Mouse (Mus musculus) colon, adult 2 months (tissue): ENCODE measurements around the gene Tmem178. TPM values are rescaled to one million over a fixed set of nuclear protein-coding genes. Genes with fewer than 3 reads are reported as not detected.

Experiments
- polyA plus RNA-seq: library from polyadenylated mRNA; depleted of rRNA; stranded (reverse); fragments of >200 nt; gene quantifications from 2 replicates; pipeline ENCODE4 v1.2.3, GENCODE M21; 2012; rRNA removed

The Tmem178 gene
- 0.14 and 0.28 TPM in 2 replicates for polyA plus RNA-seq

DNA sequence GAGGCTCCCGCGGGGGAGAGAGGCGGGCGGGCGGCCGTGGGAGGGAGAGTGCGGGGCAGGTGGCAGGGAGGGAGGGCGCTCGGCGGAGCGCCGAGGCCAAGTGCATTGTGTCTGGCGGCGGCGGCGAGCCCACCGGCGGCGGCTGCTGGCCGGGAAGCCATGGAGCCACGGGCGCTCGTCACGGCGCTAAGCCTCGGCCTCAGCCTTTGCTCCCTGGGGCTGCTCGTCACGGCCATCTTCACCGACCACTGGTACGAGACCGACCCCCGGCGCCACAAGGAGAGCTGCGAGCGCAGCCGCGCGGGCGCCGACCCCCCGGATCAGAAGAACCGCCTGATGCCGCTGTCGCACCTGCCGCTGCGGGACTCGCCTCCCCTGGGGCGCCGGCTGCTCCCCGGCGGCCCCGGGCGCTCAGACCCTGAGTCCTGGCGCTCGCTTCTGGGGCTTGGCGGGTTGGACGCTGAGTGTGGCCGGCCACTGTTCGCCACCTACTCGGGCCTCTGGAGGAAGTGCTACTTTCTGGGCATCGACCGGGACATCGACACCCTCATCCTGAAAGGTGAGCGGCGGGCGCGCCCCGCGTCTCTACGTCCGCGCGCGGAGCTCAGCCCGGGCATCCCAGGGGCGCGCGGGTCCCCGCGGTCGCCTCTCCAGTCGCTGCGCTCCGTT lies at the start of gene Tmem178:
TSS of gene Tmem178 (plus strand) at position 103 of the 669 bp plus-strand sequence.

Other genes starting within 250 kb of the Tmem178 start
- 26.5 and 28.1 TPM in 2 replicates for gene Map4k3, start 216.1 kb upstream of the Tmem178 start, polyA plus RNA-seq
- gene Thumpd2, start 120.5 kb downstream of the Tmem178 start, polyA plus RNA-seq, result 0.85 and 0.93 TPM in 2 replicates